Mouse (Mus musculus) bone marrow macrophage, adult 2 months (primary cell): Measurements from ENCODE around the gene Ulk4.

ENCODE experiments used
- CTCF ChIP-seq: IDR thresholded peaks from 2 replicates; pipeline ENCODE4 v1.5.1; 2012; ENCODE audit warnings: low read depth, mild to moderate bottlenecking, low read length, moderate library complexity
- POLR2A ChIP-seq: IDR thresholded peaks from 2 replicates; pipeline ENCODE4 v1.6.1; 2012; ENCODE audit warnings: mild to moderate bottlenecking, low read depth, low read length, borderline replicate concordance

DNA sequence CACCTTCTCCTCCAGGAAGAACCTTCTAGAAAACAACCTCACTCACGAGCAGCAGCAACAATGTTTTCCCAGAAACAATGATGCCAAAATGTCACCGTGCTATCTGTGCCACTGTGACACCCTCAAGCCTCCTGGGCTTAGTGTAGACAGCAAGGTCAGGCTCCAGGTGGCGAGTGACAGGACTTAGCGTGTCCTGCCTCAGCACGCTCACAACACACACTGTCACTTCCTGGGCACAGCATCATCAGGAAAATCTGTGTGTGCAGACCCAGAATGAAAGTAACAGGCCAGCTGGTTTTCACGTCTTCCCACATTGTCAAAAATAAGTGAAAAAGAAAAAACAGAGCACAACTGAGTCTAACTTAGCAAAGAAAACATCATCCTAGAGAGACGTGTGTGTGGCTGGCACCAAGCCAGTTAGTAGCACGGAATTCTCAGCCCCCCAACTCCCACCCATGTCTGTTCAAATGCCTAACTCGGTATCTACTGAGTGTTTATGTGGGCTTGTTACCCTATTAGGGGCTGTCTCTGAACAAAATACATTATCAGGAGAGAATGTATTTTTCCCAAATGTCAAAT lies 120.7 kb downstream of the Ulk4 start:
- TF ChIP-seq CTCF (no peak), POLR2A (no peak)
